Mouse (Mus musculus): ENCODE measurements around the gene Daam1. TPM values are rescaled to one million over a fixed set of nuclear protein-coding genes. Genes with fewer than 3 reads are reported as not detected.

The Daam1 gene
- polyA plus RNA-seq, 1 experiment = 2.2 TPM

DNA sequence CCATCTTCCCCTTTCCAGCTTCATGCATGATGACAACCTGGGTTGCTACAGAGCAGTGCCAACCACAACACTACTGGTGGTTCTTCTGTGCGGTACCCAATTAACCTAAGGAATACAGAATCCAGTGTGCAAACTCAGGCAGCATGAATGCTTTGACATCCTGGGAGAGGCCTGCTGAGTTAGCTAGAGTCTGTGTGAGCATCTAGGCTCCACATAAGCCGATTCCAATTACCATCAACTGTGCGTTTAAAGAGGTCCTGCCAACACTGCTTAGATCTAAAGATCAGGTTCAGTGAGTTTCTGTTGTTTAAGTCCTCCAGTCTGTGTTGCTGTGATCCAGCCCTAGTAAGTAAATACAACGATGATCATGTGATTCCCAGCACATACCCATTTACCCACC is 189.4 kb downstream of the Daam1 start:
- WGBS = 91% methylated on average over 4 of the region's 4 CpGs
- Histone ChIP-seq H3K4me3 (ENCODE audit: extremely low read depth, insufficient read depth, insufficient read length) (no peak overlapping the region), H3K27ac (ENCODE audit: insufficient read depth, low read length) (no peak overlapping the region), H3K36me3 (ENCODE audit: control insufficient read depth, insufficient read depth, low read length) (no peaks in the 10 kb centered on the region), H3K27me3 (ENCODE audit: control insufficient read depth, insufficient read depth, low read length) (no peaks in the 10 kb centered on the region), H3K4me1 (ENCODE audit: control insufficient read depth, insufficient read depth, insufficient read length) (no peaks in the 10 kb centered on the region)
- DNase-seq (ENCODE audit: low read depth in 1 of 2, low spot score in 2 of 2) = no peak
- no peak for TF ChIP-seq POLR2A (IDR thresholded peaks at IDR 0.05; ENCODE audit: low read depth, low read length)
- no peak for TF ChIP-seq CTCF (IDR thresholded peaks at IDR 0.05; ENCODE audit: extremely low read depth, insufficient read depth, insufficient read length, insufficient replicate concordance)

DNA sequence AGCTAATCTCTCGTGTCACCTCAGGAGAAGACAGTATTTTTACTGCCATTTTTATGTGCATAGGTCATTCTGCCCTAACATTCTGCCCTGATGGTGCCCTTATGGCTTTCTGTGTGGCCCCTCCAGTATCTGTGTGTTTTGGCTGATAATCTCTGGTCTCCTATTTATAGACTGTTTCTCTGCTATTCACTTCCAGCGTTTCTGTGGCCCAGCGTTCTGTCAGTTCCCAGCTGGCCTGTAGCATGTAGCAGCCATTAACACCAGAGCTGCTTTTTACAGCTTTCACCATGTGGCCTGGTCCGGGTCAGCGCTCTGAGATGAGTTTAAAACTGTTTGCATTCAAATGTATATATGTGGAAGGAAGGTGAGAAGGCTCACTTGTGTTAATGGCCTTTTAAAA is 190.7 kb downstream of the Daam1 start:
- Histone ChIP-seq H3K27ac (ENCODE audit: insufficient read depth, low read length) (no peak overlapping the region), H3K36me3 (ENCODE audit: control insufficient read depth, insufficient read depth, low read length) (no peaks in the 10 kb centered on the region), H3K4me3 (ENCODE audit: extremely low read depth, insufficient read depth, insufficient read length) (no peak overlapping the region), H3K4me1 (ENCODE audit: control insufficient read depth, insufficient read depth, insufficient read length) (no peaks in the 10 kb centered on the region), H3K27me3 (ENCODE audit: control insufficient read depth, insufficient read depth, low read length) (no peaks in the 10 kb centered on the region)
- TF ChIP-seq POLR2A (IDR thresholded peaks at IDR 0.05; ENCODE audit: low read depth, low read length) = no peak
- TF ChIP-seq CTCF (IDR thresholded peaks at IDR 0.05; ENCODE audit: extremely low read depth, insufficient read depth, insufficient read length, insufficient replicate concordance) = no peak
- WGBS = 70% methylated on average over 5 of the region's 5 CpGs
- DNase-seq (ENCODE audit: low read depth in 1 of 2, low spot score in 2 of 2) = no peak

DNA sequence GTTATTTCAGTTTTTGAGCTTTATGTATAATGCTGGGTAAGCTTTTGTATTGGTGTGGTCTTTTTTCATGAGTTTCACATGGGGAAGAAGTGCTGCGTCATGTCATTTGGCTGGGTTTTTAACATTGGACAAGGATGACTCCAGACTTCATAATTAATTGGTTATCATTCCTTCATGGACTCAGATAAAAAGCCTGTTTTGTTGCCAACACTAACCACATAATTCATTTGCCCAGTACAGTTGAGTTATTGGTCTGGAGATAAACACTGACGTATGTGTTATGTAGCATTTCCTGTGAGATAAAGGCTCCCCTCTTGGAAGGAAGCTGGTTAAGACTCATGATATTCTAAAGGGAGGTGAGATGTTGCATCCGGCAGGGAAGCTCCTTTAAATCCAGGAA is 191.9 kb downstream of the Daam1 start:
- TF ChIP-seq CTCF (IDR thresholded peaks at IDR 0.05; ENCODE audit: extremely low read depth, insufficient read depth, insufficient read length, insufficient replicate concordance) = no peak
- no peak for TF ChIP-seq POLR2A (IDR thresholded peaks at IDR 0.05; ENCODE audit: low read depth, low read length)
- DNase-seq (ENCODE audit: low read depth in 1 of 2, low spot score in 2 of 2) = no peak
- H3K36me3 ChIP-seq (ENCODE audit: control insufficient read depth, insufficient read depth, low read length) = no peaks in the 10 kb centered on the region
- no peak overlapping the region for H3K27ac ChIP-seq (ENCODE audit: insufficient read depth, low read length)
- H3K27me3 ChIP-seq (ENCODE audit: control insufficient read depth, insufficient read depth, low read length) = no peaks in the 10 kb centered on the region
- H3K4me1 ChIP-seq (ENCODE audit: control insufficient read depth, insufficient read depth, insufficient read length) = no peaks in the 10 kb centered on the region
- WGBS = 89% methylated on average over 3 of the region's 3 CpGs
- no peak overlapping the region for H3K4me3 ChIP-seq (ENCODE audit: extremely low read depth, insufficient read depth, insufficient read length)

DNA sequence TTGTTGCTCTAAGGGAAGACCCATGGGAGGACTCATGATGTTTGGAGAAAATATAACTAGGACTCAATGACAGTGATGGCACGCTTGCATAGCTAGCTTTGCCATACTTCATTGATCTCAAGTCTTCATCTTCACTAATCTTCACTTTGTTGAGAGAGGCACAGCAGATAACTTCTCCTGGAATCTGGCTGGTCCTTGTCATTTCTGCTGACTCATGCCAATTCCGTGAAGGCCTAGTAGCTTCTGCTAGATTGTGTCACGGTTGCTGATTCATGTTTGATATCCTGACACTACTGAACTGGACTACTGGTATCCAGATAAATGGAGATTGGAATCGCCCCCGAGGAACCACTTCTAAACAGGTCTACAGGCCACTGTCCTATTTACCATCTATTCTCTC is 192.7 kb downstream of the Daam1 start:
- DNase-seq (ENCODE audit: low read depth in 1 of 2, low spot score in 2 of 2) = no peak
- Histone ChIP-seq H3K36me3 (ENCODE audit: control insufficient read depth, insufficient read depth, low read length) (no peaks in the 10 kb centered on the region), H3K4me3 (ENCODE audit: extremely low read depth, insufficient read depth, insufficient read length) (no peak overlapping the region), H3K4me1 (ENCODE audit: control insufficient read depth, insufficient read depth, insufficient read length) (no peaks in the 10 kb centered on the region), H3K27me3 (ENCODE audit: control insufficient read depth, insufficient read depth, low read length) (no peaks in the 10 kb centered on the region), H3K27ac (ENCODE audit: insufficient read depth, low read length) (no peak overlapping the region)
- TF ChIP-seq CTCF (IDR thresholded peaks at IDR 0.05; ENCODE audit: extremely low read depth, insufficient read depth, insufficient read length, insufficient replicate concordance) (no peak), POLR2A (IDR thresholded peaks at IDR 0.05; ENCODE audit: low read depth, low read length) (no peak)
- 90% methylated on average over 5 of the region's 5 CpGs for WGBS

GRCm38 (mm10) chr12:72025275-72025795 is 194.5 kb downstream of the Daam1 start:
- Histone ChIP-seq H3K4me1 (ENCODE audit: control insufficient read depth, insufficient read depth, insufficient read length) (no peaks in the 10 kb centered on the region), H3K27ac (ENCODE audit: insufficient read depth, low read length) (no peak overlapping the region), H3K4me3 (ENCODE audit: extremely low read depth, insufficient read depth, insufficient read length) (no peak overlapping the region), H3K36me3 (ENCODE audit: control insufficient read depth, insufficient read depth, low read length) (no peaks in the 10 kb centered on the region), H3K27me3 (ENCODE audit: control insufficient read depth, insufficient read depth, low read length) (no peaks in the 10 kb centered on the region)
- WGBS = 88% methylated on average over 6 of the region's 6 CpGs
- TF ChIP-seq POLR2A (IDR thresholded peaks at IDR 0.05; ENCODE audit: low read depth, low read length) = no peak
- no peak for TF ChIP-seq CTCF (IDR thresholded peaks at IDR 0.05; ENCODE audit: extremely low read depth, insufficient read depth, insufficient read length, insufficient replicate concordance)
- no peak for DNase-seq (ENCODE audit: low read depth in 1 of 2, low spot score in 2 of 2)

GRCm38 (mm10) chr12:72031171-72031570 is 200.3 kb downstream of the Daam1 start:
- no peaks in the 10 kb centered on the region for H3K27me3 ChIP-seq (ENCODE audit: control insufficient read depth, insufficient read depth, low read length)
- DNase-seq (ENCODE audit: low read depth in 1 of 2, low spot score in 2 of 2) = no peak
- no peaks in the 10 kb centered on the region for H3K36me3 ChIP-seq (ENCODE audit: control insufficient read depth, insufficient read depth, low read length)
- no peaks in the 10 kb centered on the region for H3K4me1 ChIP-seq (ENCODE audit: control insufficient read depth, insufficient read depth, insufficient read length)
- H3K27ac ChIP-seq (ENCODE audit: insufficient read depth, low read length) = no peak overlapping the region
- TF ChIP-seq CTCF (IDR thresholded peaks at IDR 0.05; ENCODE audit: extremely low read depth, insufficient read depth, insufficient read length, insufficient replicate concordance) (no peak), POLR2A (IDR thresholded peaks at IDR 0.05; ENCODE audit: low read depth, low read length) (no peak)
- no peak overlapping the region for H3K4me3 ChIP-seq (ENCODE audit: extremely low read depth, insufficient read depth, insufficient read length)
- 92% methylated on average over 5 of the region's 5 CpGs for WGBS

DNA sequence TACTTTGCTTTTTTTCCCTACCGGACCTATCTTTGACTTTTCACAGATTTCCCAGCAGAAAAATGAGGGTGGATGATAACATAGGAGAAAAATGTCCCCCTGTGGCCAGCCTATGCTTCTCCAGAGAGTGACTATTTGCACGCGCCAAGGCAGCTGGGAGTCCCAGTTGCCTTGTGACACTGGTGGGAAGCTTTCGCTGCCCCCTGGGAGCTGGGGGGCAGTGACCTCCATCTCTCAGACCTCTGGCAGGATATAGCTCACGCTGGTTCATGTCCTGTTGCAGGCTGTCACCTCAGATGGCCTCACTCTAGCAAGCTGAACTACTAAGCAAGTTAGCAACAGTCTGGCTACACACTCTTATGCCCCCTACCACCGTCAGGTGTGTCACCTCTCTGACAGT is 200.9 kb downstream of the Daam1 start:
- TF ChIP-seq POLR2A (IDR thresholded peaks at IDR 0.05; ENCODE audit: low read depth, low read length) = no peak
- TF ChIP-seq CTCF (IDR thresholded peaks at IDR 0.05; ENCODE audit: extremely low read depth, insufficient read depth, insufficient read length, insufficient replicate concordance) = no peak
- H3K4me1 ChIP-seq (ENCODE audit: control insufficient read depth, insufficient read depth, insufficient read length) = no peaks in the 10 kb centered on the region
- no peak for DNase-seq (ENCODE audit: low read depth in 1 of 2, low spot score in 2 of 2)
- H3K27me3 ChIP-seq (ENCODE audit: control insufficient read depth, insufficient read depth, low read length) = no peaks in the 10 kb centered on the region
- no peak overlapping the region for H3K4me3 ChIP-seq (ENCODE audit: extremely low read depth, insufficient read depth, insufficient read length)
- H3K27ac ChIP-seq (ENCODE audit: insufficient read depth, low read length) = no peak overlapping the region
- 88% methylated on average over 6 of the region's 6 CpGs for WGBS
- H3K36me3 ChIP-seq (ENCODE audit: control insufficient read depth, insufficient read depth, low read length) = no peaks in the 10 kb centered on the region

All from spleen, adult 2 months (tissue).